Mouse (Mus musculus): Measurements from ENCODE around the gene Catspere2.

DNA sequence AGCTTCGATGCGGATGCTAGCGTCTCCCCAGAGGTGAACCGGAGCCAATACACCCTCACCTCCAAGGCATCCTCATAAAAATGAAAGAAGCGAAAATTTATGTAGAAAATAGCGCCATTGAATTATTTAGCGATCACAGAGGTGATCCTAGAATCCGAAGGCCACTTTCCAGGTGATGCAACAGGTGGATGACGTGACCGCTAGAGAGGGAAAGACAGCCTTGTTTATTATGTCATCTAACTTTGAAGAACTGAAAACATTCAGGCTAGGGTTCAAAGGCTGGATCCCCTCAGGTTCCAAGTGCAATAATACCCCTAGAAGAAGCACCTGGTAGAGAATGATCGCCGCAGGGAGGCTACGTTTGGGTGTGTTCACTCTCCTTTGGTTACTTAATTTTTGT is 205.2 kb downstream of the Catspere2 start:
- TF ChIP-seq EP300 (IDR thresholded peaks at IDR 0.05; ENCODE audit: low read depth) (no peak), CTCF (IDR thresholded peaks at IDR 0.05; ENCODE audit: low read depth) (no peak)

All from heart, postnatal 0 days (tissue).